Mouse (Mus musculus) right cerebral cortex, postnatal 4 days (tissue): ENCODE results near the gene Ccdc190.

Experiments
- DNase-seq: peaks from one replicate; pipeline ENCODE4 v3.0.0-alpha.2; 2022

The Ccdc190 gene

DNA sequence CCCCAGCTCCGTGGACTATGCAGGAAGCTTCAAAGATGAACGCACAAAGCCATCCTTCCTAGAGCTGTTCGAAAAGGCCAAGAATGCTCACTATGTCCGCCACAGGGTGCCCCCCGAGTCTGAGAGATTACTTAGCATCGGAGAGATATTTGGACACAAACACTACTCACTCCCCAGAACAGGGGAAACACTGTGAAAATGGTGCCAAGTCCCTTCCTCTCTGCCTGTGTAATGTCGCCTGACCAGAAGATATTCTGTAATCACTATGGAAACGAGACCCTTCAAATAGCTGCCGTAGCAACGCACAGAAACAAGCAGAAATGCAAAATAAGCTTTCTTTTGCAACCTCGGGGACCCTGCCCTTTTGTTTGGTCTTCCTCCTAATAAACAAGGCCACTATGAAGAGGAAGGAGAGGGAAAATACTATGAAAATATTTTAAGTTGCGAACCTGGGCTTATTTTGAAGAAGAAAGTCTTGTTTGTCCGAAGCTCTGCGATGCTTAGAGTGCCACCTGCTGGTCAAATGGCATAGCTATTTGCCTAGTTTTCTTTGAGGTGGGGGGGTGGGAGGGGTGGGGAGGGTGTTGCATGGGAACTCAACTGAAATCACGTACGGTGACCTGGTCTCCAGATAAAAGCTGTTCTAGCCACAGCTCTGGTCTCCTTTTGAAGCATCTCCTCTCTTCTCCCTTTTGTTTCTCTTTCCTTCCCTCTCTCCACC is 5.7 kb downstream of the Ccdc190 start:
- peak; percentile 67 for DNase-seq

DNA sequence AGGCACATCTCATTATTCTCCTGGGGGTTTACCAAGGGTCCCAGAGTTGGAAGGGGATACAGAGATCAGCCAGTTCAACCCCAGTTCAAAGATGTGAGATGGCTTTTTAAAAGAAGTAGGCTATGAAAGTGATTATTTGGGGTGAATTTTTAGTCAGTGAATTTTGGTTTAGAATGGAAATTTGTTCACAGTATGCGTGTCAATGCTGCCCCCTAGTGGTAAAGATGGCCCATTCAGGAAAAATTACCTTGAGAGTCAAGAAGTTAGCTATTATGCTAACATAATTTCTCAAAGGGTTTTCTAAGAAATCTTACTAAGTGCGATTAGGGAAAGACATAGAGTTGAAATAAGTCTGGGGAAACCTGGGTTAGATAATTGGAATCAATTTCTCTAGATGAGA is 10.9 kb downstream of the Ccdc190 start:
- DNase-seq = peak; percentile 68

- no peak for DNase-seq
These were observed 17.6 kb downstream of the Ccdc190 start for GRCm38 (mm10) chr1:169946004-169946403.

GRCm38 (mm10) chr1:169947654-169948053 is 19.2 kb downstream of the Ccdc190 start:
- DNase-seq = no peak

DNA sequence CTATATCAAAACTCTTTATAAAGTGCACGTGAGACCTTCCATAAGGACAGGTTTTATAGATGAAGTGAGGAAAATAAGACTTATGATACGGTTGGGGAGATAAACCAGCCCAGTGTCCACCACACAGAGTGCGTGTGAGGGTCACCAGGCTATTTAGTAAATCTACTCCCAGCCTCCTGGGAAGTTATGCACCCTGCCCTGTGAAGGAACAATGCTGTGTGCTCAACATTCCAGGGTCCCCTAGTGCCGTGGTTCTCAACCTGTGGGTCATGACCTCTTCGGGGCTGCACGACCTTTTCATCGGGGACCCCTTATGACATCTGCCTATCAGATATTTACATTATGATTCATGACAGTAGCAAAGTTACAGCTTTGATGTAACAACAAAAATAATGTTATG is 19.8 kb downstream of the Ccdc190 start:
- DNase-seq = no peak

- no peak for DNase-seq
These were observed 20.4 kb downstream of the Ccdc190 start for GRCm38 (mm10) chr1:169948866-169949265.

- DNase-seq = no peak
These were observed 21.5 kb downstream of the Ccdc190 start for GRCm38 (mm10) chr1:169949981-169950380.

DNA sequence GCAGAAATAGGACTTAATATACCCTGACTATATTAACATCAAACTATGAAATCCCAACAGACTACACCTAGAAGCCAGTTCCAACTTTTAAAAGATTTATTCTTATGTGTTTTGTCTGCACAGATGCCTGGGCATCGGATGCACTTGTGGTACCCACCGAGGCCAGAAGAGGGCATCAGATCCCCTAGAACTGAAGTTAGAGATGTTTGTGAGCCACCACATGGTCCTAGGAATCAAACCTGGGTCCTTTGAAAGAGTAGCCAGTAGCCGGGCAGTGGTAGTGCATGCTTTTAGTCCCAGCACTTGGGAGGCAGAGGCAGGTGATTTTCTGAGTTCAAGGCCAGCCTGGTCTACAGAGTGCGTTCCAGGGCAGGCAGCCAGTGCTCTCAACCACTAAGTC is 22.2 kb downstream of the Ccdc190 start:
- no peak for DNase-seq

DNA sequence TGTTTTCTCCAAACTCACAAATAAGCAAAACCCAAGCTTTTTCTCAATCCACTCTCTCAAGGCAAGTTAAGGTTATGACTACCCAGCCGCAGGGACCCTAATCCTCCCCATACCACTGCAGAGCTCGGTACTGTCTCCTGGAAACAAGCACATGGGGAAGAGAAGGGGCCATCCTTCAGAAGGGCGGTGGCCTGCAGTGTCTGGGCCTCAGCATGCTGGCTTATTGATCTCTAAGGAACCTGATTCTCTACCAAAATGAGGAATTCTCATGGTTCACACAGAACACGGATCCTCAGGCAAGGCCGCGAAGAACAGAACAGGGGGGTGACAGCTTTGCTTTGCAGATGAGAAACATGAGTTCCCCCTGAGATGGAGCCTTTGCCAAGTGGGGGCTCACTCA is 23.1 kb downstream of the Ccdc190 start:
- DNase-seq = no peak

GRCm38 (mm10) chr1:169952636-169953035 is 24.2 kb downstream of the Ccdc190 start:
- no peak for DNase-seq

DNA sequence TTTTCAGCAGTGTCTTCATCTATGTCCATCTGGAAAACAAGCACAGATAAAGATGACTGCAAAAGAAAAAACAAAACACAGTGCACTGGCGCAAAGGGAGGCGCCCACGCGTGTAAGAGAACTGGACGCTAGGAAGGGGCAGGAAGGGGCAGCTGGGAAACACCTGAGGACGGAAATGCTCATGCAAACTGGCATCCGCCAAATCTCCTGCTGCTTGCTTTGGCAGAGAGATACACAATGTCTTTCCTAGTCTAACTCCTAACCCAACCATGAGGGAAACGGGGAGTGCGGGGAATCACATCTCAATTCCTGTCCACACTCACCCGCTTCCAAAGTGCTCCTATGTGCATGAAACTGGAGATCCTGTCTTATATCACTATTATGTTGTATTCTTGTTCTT is 24.7 kb downstream of the Ccdc190 start:
- no peak for DNase-seq

- DNase-seq = peak; percentile 96
These were observed 40.5 kb downstream of the Ccdc190 start, which contains the start of gene Hsd17b7 for GRCm38 (mm10) chr1:169968792-169969515. Gene Hsd17b7, minus strand, starts transcription at chr1:169969241.

GRCm38 (mm10) chr1:169969516-169969886 is 41.1 kb downstream of the Ccdc190 start:
- no peak for DNase-seq

- DNase-seq = no peak
These were observed 42.5 kb downstream of the Ccdc190 start for GRCm38 (mm10) chr1:169970936-169971335.

DNA sequence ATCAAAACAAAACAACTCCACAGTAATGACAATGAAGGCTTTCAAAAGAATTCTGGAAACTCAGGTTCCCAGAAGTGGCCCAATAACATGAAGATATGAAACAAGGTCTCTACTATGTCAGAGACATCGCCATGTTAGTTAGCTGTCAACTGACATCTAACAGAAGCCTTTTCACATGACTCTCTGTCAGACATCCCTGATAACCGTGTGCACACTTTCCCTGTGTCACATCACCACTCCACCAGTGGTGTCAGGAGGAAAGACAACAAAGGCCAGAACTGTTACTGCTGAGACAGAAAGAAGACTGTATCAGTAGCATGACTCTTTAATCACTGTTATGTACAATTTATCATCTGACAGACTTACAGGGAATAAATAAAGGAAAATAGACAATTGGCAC is 43.5 kb downstream of the Ccdc190 start:
- no peak for DNase-seq

GRCm38 (mm10) chr1:169977621-169978020 is 49.2 kb downstream of the Ccdc190 start:
- DNase-seq = no peak
